Mouse (Mus musculus) thymus, postnatal 4 days (tissue): ENCODE data around the gene Ankrd44.
A peak's percentile ranks its signal among the peaks of the same experiment; 100 is the strongest.

Experiments used
- DNase-seq: peaks from one replicate; pipeline ENCODE4 v3.0.0; 2021

The Ankrd44 gene

DNA sequence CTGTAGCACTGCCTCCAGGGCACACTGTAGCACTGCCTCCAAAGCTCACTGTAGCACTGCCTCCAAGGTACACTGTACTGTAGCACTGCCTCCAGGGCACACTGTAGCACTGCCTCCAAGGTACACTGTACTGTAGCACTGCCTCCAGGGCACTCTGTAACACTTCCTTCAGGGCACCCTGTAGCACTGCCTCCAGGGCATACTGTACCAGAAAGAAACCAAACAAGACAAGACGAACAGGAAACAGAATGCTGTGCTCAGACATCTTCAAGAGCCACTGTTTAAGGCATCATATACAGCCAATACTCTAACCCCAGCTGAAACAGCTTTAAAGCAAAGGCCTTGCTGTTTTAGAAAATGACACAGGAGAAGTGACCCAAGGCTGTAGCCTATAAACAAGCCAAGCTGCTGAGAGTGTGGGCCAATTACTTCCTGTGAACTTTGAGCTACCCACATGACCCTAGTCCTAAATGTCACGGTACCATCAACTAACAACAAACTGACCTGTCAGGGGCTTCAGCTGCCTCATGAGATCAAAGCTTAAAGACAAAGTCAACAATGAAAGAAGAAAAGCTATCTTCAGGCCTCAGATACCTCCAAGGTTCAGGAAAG, 43.2 kb downstream of the Ankrd44 start:
- no peak for DNase-seq

GRCm38 (mm10) chr1:54881523-54881922, 44.7 kb downstream of the Ankrd44 start:
- no peak for DNase-seq

DNA sequence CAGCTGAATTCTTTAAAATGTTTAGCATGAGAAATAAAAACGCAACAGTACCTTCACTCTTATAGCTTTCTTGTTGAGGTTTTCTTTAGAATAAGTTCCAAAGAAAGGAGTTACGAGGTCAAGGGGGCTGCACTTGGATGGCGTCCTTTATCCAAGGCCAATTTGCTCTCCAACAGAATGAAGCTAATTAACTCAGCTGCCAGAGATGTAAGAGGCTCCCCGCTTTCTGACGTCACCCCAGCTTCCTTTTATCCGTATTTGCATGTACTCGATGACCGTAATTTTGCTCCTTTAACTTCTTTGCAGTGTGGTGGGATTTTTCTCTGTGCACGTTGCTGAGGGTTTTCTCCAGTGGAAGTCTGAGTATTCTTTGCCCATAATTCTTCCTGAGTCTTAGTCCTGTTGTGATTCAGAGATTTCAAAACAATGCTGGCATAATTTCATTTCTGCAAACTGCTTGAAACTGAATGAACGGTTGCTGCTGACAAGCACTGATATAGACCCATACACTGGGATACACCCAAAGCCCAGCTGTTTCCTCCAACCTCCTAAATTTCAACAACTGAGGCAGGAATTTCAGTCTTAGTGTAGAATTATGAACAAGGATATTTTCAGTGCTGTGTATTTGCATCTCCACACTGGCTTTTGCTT, 48.6 kb downstream of the Ankrd44 start:
- DNase-seq, result no peak

DNA sequence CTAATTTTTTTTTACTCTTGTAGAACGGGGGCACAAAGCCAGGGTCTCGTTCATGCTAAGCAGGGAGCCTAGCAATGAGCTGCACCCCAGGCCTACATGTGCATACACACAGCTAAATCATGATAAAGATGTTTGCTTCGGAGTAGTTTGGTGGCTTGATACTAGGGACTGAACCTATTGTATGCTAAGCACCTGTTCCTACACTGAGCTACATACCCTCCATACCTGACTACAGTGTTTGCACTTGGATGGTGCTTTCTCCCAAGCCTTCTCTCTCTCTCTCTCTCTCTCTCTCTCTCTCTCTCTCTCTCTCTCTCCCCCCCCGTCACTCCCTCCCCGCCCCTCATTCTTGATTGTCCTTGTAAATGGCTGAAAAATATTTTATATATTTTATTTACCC, 49.2 kb downstream of the Ankrd44 start:
- DNase-seq, result no peak

DNA sequence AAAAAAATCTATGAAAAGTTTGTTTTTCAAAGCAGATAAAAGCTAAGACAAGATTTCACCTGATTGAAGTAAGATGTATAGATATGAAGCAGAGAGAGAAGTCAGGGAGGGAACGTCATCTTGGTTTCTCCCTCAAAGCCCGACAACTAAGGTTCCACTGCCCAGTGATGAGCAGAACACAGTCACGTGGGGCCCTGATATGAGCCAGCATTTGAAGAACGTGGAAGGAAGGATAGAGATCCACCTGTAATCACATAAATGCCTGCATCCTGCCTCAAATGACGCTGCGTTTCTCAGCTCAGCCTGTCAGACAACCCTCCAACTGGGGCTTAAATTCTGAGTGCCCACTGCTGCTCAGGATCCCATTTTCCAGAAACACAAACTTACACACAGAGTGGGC, 52.1 kb downstream of the Ankrd44 start:
- no peak for DNase-seq

DNA sequence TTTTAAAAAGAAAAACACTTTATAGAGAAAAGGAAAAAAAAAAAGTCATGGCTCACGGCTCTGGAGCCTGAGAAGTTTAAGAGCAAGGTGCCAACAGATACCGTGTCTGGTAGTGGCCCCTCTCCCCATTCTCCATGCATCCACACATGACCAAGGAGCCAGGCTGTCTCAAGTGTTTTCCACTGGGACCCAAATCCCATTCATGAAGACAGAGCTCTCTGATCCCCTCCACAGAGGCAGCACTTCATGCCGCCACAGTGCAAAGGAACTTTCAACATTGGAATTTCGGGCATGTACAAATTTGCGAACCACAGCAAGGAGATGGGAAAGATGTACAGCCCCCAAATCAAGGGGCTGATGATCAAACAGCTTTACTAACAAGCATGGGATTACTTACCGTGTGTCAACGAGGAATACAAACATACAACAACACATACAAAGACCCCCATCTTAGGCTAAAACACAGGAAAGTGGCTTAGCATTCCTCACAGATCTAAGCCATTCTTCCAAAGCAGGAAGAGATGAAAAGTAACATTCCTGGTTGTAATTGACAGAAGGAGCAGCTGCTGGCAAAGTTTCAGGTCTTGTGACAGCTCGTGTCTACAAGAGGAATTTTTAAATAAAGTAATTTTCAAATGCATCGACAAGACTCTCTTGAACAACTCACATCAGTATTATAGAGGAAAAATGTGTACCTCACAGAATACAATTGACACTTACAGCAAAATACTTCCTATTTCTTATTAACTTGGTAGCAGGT, 53.1 kb downstream of the Ankrd44 start:
- no peak for DNase-seq

DNA sequence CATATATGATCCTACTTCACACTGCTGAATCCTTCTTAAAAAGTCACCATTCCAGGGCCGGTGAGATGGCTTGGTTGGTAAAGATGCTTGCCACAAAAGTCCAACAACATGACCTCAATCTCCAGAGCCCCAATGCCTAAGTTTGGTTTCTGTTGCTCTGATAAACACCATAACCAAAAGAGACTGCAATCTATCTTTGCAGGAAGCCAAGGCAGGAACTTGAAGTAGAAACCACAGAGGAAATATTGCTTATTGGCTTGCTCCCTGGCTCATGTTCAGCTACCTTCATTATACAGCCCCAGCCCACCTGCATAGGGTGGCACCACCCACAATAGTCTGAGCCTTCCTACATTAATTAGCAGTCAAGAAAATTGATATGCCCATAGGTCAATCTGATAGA, 54.9 kb downstream of the Ankrd44 start:
- DNase-seq, result no peak

DNA sequence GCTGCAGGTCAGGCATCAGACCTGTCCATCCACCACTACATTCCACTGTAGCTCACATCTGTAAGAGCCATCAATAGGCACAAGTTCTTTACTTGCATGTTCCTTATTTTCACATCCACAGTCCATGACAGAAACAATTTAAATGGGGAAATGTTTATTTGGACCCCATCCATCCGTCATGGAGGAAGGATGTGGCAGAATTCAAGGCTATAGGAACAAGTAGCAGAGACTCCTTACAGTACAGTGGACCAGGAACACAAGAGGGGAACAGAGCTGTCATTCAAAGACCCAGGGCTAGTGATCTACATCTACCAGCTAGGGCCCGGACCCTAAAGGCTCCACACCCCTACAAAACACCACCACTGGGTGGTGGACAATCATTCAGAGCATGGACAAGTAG, 55.6 kb downstream of the Ankrd44 start:
- DNase-seq, result no peak

DNA sequence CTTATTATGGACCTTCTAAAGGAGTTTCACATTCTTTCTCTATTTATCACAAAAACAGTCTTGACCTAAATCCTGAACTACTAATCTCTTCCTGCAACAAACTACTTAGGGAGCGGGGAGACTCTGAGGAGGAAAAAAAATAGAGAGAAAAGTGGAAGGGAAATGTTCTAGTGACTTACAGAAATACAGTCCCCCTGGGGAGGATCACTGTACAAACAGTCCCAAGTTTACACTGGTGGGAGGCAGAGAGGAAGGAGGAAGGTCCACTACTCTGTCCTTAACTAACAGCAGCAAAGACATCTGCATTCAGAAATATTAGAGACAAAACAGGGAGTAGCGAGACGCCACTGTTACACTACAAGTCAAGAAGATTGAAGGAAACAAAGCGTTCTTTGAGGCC, 59.0 kb downstream of the Ankrd44 start:
- DNase-seq, result no peak

DNA sequence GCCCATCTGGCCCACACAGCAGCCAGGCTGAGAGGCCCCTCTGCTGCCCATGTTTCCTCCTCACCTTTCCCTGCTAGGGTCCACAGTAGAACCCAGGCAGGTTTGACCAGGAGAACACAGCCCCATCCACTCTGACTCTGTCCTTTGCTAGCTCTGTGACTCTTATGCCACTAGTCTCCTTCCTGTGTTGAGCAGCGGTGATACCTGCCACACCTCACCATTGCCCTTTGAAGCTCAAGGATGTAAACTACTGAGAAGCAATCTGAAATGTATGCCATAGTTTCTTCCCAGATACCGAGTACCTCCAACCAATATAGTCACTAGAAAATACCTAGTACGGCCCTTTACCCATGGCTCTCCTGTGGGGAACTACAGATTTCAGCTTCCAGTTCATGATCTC, 60.1 kb downstream of the Ankrd44 start:
- peak; percentile 30 for DNase-seq

- DNase-seq, result no peak
These were observed 61.1 kb downstream of the Ankrd44 start for GRCm38 (mm10) chr1:54864928-54865652.

DNA sequence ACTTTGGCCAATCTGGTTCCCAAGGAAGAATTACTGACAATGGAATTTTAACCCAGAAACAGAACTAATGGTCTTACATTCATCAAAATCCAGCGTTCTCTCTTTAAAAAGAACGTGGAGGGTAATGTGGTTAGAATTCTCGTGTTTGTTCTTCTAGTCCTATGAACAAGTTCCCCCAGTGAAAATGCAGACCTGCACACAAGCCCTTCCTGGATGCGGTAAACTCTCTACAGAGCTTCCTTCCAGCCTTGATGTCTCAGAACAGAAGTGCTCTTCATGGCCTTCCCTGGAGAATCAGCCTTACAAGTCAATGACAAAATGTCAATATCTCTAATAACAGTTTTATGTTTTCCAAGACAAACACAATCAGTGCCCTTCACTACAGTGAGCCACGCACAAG, 65.8 kb downstream of the Ankrd44 start:
- DNase-seq, result no peak

DNA sequence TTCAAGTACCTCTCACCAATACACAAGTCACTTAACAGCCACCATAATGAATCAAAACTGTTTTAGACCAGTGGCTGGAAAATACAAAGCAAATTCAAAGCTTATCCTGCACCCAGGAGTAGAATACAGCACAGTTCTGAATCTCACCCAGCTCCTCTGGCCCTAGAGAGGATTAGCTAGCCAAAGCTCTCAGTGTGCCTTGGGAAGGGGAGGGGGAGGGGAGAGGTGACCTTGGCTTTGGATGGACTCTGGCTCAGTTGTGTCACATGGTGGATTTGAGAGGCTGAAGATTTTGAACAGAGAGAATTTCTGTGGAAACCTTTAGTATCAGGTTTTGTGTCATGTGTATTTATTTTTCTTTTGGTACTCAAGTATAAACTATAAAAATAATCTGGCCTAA, 66.3 kb downstream of the Ankrd44 start:
- no peak for DNase-seq

- no peak for DNase-seq
These were observed 67.3 kb downstream of the Ankrd44 start for GRCm38 (mm10) chr1:54858898-54859297.

DNA sequence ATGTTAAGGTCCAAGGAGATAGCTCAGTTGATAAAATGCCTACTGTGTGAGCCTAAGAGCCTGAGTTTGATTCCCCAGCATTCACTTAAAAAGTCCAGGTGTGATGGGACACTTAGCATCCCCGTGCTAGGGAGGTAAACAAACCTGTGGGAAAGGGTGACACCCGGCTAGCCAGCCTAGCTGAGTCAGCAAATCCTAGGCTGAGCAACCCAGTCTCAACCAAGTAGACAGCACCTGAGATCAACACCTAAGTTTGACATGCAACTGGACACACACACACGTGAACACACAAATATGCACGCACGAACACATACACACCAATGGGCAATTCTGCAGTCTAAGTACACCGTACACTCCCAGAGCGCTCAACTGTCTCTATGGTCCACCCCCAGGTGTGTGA, 69.7 kb downstream of the Ankrd44 start:
- no peak for DNase-seq

DNA sequence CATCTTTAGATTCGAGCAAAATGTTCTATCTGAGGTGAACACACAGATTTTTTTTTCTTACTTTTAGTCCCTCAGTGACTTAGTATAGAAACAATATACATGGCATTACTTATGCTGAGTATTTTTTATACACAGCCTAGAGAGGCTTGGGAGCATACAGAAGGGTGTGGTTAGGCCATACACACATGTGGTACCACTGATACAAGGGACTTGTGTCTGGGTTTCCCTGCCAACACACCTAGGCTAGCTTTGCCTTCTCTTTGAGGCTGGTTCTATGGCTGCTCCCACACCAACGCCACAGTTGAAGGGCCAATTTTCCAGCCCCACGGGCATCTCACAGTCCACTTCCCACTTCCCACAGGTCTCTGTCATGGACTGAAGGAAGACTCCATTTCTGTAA, 70.2 kb downstream of the Ankrd44 start:
- no peak for DNase-seq

DNA sequence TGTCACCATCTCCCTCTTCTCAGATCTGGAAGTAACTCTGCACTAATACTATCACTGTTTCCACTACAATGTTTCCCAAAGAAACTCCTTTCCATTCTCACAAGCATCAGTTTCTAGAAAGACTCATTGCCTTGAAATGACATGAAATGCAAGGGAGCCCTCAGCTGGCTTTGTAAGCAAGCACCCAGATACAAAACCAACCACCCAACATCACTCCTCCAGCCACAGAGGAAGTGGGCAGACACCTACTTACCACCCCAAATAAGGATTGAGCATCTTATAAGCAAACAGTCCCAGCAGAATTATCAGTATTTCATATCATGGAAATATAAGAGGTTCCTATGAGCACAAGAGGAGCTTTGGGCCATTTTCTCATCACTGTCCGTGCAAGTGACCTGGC, 71.8 kb downstream of the Ankrd44 start:
- DNase-seq, result no peak

DNA sequence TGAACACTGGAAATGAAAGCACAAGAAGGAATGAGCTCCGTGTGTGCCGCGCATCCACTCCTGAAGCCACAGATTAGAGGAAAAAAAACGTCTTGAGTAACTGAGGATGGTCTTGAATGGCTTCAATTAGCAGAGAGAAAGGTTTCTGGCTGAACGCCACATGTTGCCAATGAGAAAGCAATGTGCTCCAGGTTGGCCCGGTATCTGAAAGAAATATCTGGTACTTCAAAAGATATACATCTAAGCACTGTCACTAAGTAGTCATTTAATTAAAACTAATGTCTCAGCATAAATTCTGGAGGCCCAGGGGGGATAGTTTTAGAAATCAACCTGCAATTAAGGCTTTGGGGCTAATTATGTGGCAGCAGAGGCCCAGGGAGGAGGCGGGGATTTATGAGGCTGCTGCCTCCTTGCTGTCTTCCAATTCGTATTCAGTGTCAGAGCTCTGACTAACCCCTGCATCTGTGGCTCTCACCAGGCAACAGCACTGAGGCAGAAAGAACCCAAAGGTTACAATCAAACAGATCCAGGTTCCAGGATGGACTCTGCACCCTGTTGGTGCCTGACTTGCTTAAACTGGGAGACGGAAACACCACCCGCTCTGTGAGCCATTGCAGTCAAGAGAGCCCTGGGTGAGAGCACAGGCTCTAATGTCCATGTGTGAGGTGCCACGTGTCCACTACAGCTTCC, 72.7 kb downstream of the Ankrd44 start:
- DNase-seq, result no peak

GRCm38 (mm10) chr1:54851610-54852009, 74.6 kb downstream of the Ankrd44 start:
- DNase-seq, result no peak

- no peak for DNase-seq
These were observed 76.1 kb downstream of the Ankrd44 start for GRCm38 (mm10) chr1:54850077-54850476.

- DNase-seq, result no peak
These were observed 78.9 kb downstream of the Ankrd44 start for GRCm38 (mm10) chr1:54847238-54847637.

- peak; percentile 36 for DNase-seq
These were observed 79.7 kb downstream of the Ankrd44 start for GRCm38 (mm10) chr1:54846346-54847000.

DNA sequence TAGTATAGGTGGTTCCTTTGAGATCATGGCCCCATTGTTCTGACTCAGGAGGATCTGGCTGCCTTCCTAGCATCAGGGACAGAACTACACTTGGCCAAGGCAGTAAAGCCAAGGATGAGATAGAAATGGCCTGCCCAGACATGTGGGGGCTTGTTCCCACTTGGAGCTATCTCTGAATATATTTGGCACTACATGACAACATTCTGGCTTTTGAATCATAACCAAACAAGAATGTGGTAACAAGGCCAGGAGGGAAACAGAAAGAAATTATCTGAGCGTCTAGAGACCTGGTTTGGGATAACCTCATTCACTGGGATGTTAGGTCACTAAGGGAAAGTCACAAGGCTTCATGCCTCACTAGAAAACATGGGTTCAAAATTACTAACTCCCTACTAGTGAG, 81.8 kb downstream of the Ankrd44 start:
- DNase-seq, result no peak
